Mouse (Mus musculus): ENCODE results near the gene Ormdl3. TPM values are rescaled to one million over a fixed set of nuclear protein-coding genes. Genes with fewer than 3 reads are reported as not detected.
A peak's percentile ranks its signal among the peaks of the same experiment; 100 is the strongest.
"Not testable (repeated sequence)": the region's sequence is repeated elsewhere in the genome, so short reads cannot be mapped to it uniquely, and the experiment has no call there.

Gene Ormdl3
- 10 to 100 TPM; 35.0 to 37.1 TPM for total RNA-seq (2021)
- long read RNA-seq, experiment 1, transcript Ormdl3-201 (4 exons, 2,184 nt) = major isoform, 19 of 24 reads
- long read RNA-seq, experiment 1, partial matches to known transcripts = 2 of 24 reads
- long read RNA-seq, experiment 1, other reads (novel, unspliced or antisense) = 3 of 24 reads
- long read RNA-seq, experiment 2, transcript Ormdl3-201 (4 exons, 2,184 nt) = major isoform, 13 of 16 reads
- long read RNA-seq, experiment 2, partial matches to known transcripts = 3 of 16 reads
- long read RNA-seq, experiment 2, other reads (novel, unspliced or antisense) = 0 of 16 reads

- DNase-seq = peak; percentile 98 to 99
- intact Hi-C loops (cut with DNase I) = no loop called here
Measured at GRCm38 (mm10) chr11:98586892-98587563, at the start of gene Ormdl3. TSS of gene Ormdl3 (minus strand) at chr11:98587368.

GRCm38 (mm10) chr11:98635312-98635970 lies 48.3 kb upstream of the Ormdl3 start:
- intact Hi-C loops (cut with DNase I) = not testable (repeated sequence)
- peak in 1 of 2 experiments; percentile 15 for DNase-seq

GRCm38 (mm10) chr11:98630646-98631045 lies 43.5 kb upstream of the Ormdl3 start:
- no peak for DNase-seq
- intact Hi-C loops (cut with DNase I) = no loop called here

- no peak for DNase-seq
- intact Hi-C loops (cut with DNase I) = no loop called here
Measured at GRCm38 (mm10) chr11:98628706-98629105, 41.5 kb upstream of the Ormdl3 start.

- DNase-seq = no peak
- intact Hi-C loops (cut with DNase I) = no loop called here
Measured at GRCm38 (mm10) chr11:98625611-98626410, 38.6 kb upstream of the Ormdl3 start, which contains the start of the genes Gm12355 and Gsdma3. TSS of gene Gm12355 (minus strand) at chr11:98625661. TSS of gene Gsdma3 (plus strand) at chr11:98626360.

GRCm38 (mm10) chr11:98624381-98624780 lies 37.2 kb upstream of the Ormdl3 start:
- intact Hi-C loops (cut with DNase I); DNase-seq: not testable (repeated sequence)

GRCm38 (mm10) chr11:98623981-98624380 lies 36.8 kb upstream of the Ormdl3 start:
- DNase-seq; intact Hi-C loops (cut with DNase I): not testable (repeated sequence)

- intact Hi-C loops (cut with DNase I) = no loop called here
- DNase-seq = no peak
Measured at GRCm38 (mm10) chr11:98620791-98621190, 33.6 kb upstream of the Ormdl3 start.

GRCm38 (mm10) chr11:98606763-98607162 lies 19.6 kb upstream of the Ormdl3 start:
- DNase-seq = no peak
- intact Hi-C loops (cut with DNase I) = loop anchor here (5.0 kb wide), 1 partner anchor 66 kb away; no protein-coding TSS in a partner anchor

GRCm38 (mm10) chr11:98604911-98605310 lies 17.7 kb upstream of the Ormdl3 start:
- intact Hi-C loops (cut with DNase I) = loop anchor here (1.0 to 5.0 kb wide), 2 partner anchors 53 to 67 kb away; no protein-coding TSS in a partner anchor
- not testable (repeated sequence) for DNase-seq

- intact Hi-C loops (cut with DNase I) = no loop called here
- DNase-seq = no peak
Measured at GRCm38 (mm10) chr11:98603953-98604352, 16.8 kb upstream of the Ormdl3 start.

- DNase-seq = no peak
- intact Hi-C loops (cut with DNase I) = no loop called here
Measured at GRCm38 (mm10) chr11:98602090-98602690, 15.0 kb upstream of the Ormdl3 start.

GRCm38 (mm10) chr11:98599291-98599690 lies 12.1 kb upstream of the Ormdl3 start:
- intact Hi-C loops (cut with DNase I) = loop anchor here (5.0 kb wide), 1 partner anchor 142 kb away; no protein-coding TSS in a partner anchor
- DNase-seq = no peak

- DNase-seq = no peak
- intact Hi-C loops (cut with DNase I) = loop anchor here (5.0 kb wide), 1 partner anchor 142 kb away; no protein-coding TSS in a partner anchor
Measured at GRCm38 (mm10) chr11:98598851-98599290, 11.7 kb upstream of the Ormdl3 start.

- intact Hi-C loops (cut with DNase I) = loop anchor here (5.0 kb wide), 1 partner anchor 141 kb away; no protein-coding TSS in a partner anchor
- DNase-seq = no peak
Measured at GRCm38 (mm10) chr11:98597991-98598390, 10.8 kb upstream of the Ormdl3 start, which contains the start of gene Lrrc3c. TSS of gene Lrrc3c (plus strand) at chr11:98598291.

- intact Hi-C loops (cut with DNase I) = loop anchor here (5.0 kb wide), 1 partner anchor 140 kb away; no protein-coding TSS in a partner anchor
- DNase-seq = peak; percentile 60 to 76
Measured at GRCm38 (mm10) chr11:98597363-98597762, 10.2 kb upstream of the Ormdl3 start.

- intact Hi-C loops (cut with DNase I) = loop anchor here (1.0 to 5.0 kb wide), 2 partner anchors 41 to 139 kb away; no protein-coding TSS in a partner anchor
- DNase-seq = no peak
Measured at GRCm38 (mm10) chr11:98595955-98596354, 8.8 kb upstream of the Ormdl3 start.

- intact Hi-C loops (cut with DNase I) = loop anchor here (5.0 kb wide), 1 partner anchor 138 kb away; no protein-coding TSS in a partner anchor
- no peak for DNase-seq
Measured at GRCm38 (mm10) chr11:98595473-98595872, 8.3 kb upstream of the Ormdl3 start.

GRCm38 (mm10) chr11:98595021-98595420 lies 7.9 kb upstream of the Ormdl3 start:
- no peak for DNase-seq
- intact Hi-C loops (cut with DNase I) = loop anchor here (5.0 kb wide), 1 partner anchor 138 kb away; no protein-coding TSS in a partner anchor
